ENCODE assay signal across 24 mouse cellular contexts in the genomic region with DNA sequence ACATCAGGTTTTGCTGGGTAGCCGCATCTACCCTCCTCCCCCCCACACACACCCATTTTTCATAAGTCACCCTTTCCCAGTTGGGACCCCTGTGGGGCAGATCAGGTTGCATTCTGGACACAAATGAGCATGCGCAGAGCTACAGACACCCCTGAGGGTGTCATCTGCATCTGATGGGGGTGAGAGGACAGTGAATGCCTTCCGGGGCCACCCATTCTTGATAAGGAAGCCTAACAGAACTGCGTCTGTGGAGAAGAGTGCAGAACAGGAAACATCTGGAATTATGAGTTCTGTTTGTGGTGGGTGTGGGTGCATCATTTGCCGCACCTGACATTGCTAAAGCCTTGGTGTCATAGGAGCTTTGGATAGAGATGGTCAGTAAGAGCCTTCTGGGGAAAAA. TPM values are rescaled to one million over a fixed set of nuclear protein-coding genes. Genes with fewer than 3 reads are reported as not detected.
DNase-seq lines count a peak whose midpoint lies in the region; ATAC-seq and TF ChIP-seq lines count a peak whose summit lies in the region.
"Had no signal": no experiment of that assay in that cellular context is flagged by ENCODE, and none has a peak within 500 bp of the region (broad histone marks: within the 10 kb centered on the region; RNA-seq: fewer than 3 reads in every experiment).

No protein-coding gene starts in this region.

- no peak overlapping the region for H3K4me3 ChIP-seq in G1E (ENCODE audit: low read depth, low read length)
- no peak overlapping the region for H3K4me3 ChIP-seq in intestine, embryonic 15.5 days (replicated peaks)
- H3K4me3 ChIP-seq: heart, embryonic 12.5 days; limb, embryonic 13.5 days; neural tube, embryonic 13.5 days had no signal

- ATAC-seq in G1E (ENCODE audit: extremely low read depth, insufficient number of reproducible peaks, low FRiP score, poor library complexity, severe bottlenecking): peak; percentile 84
- ATAC-seq in megakaryocyte, adult 5-6 weeks (ENCODE audit: poor library complexity, severe bottlenecking): peak; percentile 30; the same call in 1 of the 2 replicates
- ATAC-seq in intestine, embryonic 15.5 days: no peak
- ATAC-seq: forebrain, embryonic 14.5 days; lung, postnatal 0 days had no signal

- 77% methylated on average over 5 of the region's 5 CpGs for WGBS in intestine, embryonic 15.5 days

- peak; percentile 25 for DNase-seq in G1E (ENCODE audit: low spot score)
- DNase-seq in T-cell, adult 2 months (ENCODE audit: low spot score): peak; percentile 32
- DNase-seq in thymus, postnatal 25 days: peak; percentile 43
- DNase-seq in gastrocnemius, adult 8-10 months (ENCODE audit: low spot score in 2 of 2): no peak
- DNase-seq in adrenal gland, postnatal 25 days: no peak
- DNase-seq: adrenal gland, adult 8-10 months; cerebellum, adult 18-20 months; cerebellum, postnatal 36 days; gastrocnemius, postnatal 10 days; heart, adult 18-20 months; heart, postnatal 10 days; kidney, adult 18-20 months; kidney, postnatal 4 days; midbrain, embryonic 14.5 days; right cerebral cortex, postnatal 4 days had no signal

- TF ChIP-seq CTCF in G1E (IDR thresholded peaks at IDR 0.05; ENCODE audit: low read depth, low read length): no peak

- peaks cover 31% of the 10 kb centered on the region for H3K4me1 ChIP-seq in G1E (ENCODE audit: insufficient read depth, low read depth, low read length)
- 0 out of 2 replicates have a peak, but pooled peaks cover 2% of the 10 kb centered on the region for H3K4me1 ChIP-seq in intestine, embryonic 15.5 days (replicated peaks)

- no peak overlapping the region for H3K9ac ChIP-seq in intestine, embryonic 15.5 days
- H3K9ac ChIP-seq: heart, embryonic 12.5 days; limb, embryonic 13.5 days; neural tube, embryonic 13.5 days had no signal

- no peaks in the 10 kb centered on the region for H3K36me3 ChIP-seq in G1E (replicated peaks)
- no peaks in the 10 kb centered on the region for H3K36me3 ChIP-seq in intestine, embryonic 15.5 days
- H3K36me3 ChIP-seq: heart, embryonic 12.5 days; limb, embryonic 13.5 days; neural tube, embryonic 13.5 days had no signal

- peaks cover 26% of the 10 kb centered on the region for H3K27me3 ChIP-seq in G1E (ENCODE audit: insufficient read depth, low read length)
- H3K27me3 ChIP-seq in intestine, embryonic 15.5 days (replicated peaks): 0 out of 2 replicates have a peak, but pooled peaks cover under 1% of the 10 kb centered on the region

- H3K4me2 ChIP-seq in intestine, embryonic 15.5 days (replicated peaks): no peak overlapping the region
- H3K4me2 ChIP-seq: heart, embryonic 12.5 days; limb, embryonic 13.5 days; neural tube, embryonic 13.5 days had no signal

- no peaks in the 10 kb centered on the region for H3K9me3 ChIP-seq in G1E (replicated peaks)
- H3K9me3 ChIP-seq in intestine, embryonic 15.5 days: no peaks in the 10 kb centered on the region
- H3K9me3 ChIP-seq: heart, embryonic 12.5 days; limb, embryonic 13.5 days; neural tube, embryonic 13.5 days had no signal

- no peak overlapping the region for H3K27ac ChIP-seq in intestine, embryonic 15.5 days
- H3K27ac ChIP-seq: limb, embryonic 13.5 days; neural tube, embryonic 13.5 days had no signal

RNA-seq across cellular contexts. Expression of gene Cd247, which starts 22.7 kb away (rescaled TPM):
- total RNA-seq in G1E (2014; fragmentation: Nextera tagmentation) (1.1 and 3.3 TPM in 2 replicates), G1E (2017) (1.0 and 1.4 TPM in 2 replicates)
- 0.96 and 1.6 TPM in 2 replicates for polyA plus RNA-seq in G1E (2012)
- 1.1 and 2.8 TPM in 2 replicates for total RNA-seq in megakaryocyte, adult 5-6 weeks (2015)
- 2.1 and 3.7 TPM in 2 replicates for total RNA-seq in megakaryocyte, adult 5-6 weeks (2017)
- total RNA-seq in gastrocnemius, adult 8-10 months (2022): 1 to 10 TPM in 1 of 4 experiments, under 1 TPM in 3; 0.24 to 1.0 (median 0.68) TPM
- 0.30 TPM in 1 of 2 replicates, not detected in the other for total RNA-seq in adrenal gland, postnatal 25 days (2021)
- polyA plus RNA-seq in intestine, embryonic 15.5 days (2015; fragmentation: Nextera tagmentation; extraction: Ambion mirVana): 0.33 and 0.39 TPM in 2 replicates
- total RNA-seq: left cerebral cortex, adult 18-20 months; left cerebral cortex, postnatal 25 days had no signal

RNA-seq across cellular contexts. Expression of gene Creg1, which starts 47.6 kb away (rescaled TPM):
- 514 and 555 TPM in 2 replicates for total RNA-seq in G1E (2014; fragmentation: Nextera tagmentation)
- total RNA-seq in G1E (2017): 239 and 269 TPM in 2 replicates
- 139 and 160 TPM in 2 replicates for polyA plus RNA-seq in G1E (2012)
- total RNA-seq in megakaryocyte, adult 5-6 weeks (2015): 263 and 307 TPM in 2 replicates
- total RNA-seq in megakaryocyte, adult 5-6 weeks (2017): 140 and 147 TPM in 2 replicates
- 10 to 100 TPM; 49.5 to 59.1 (median 55.1) TPM for total RNA-seq in gastrocnemius, adult 8-10 months (2022)
- total RNA-seq in adrenal gland, postnatal 25 days (2021): 49.1 and 54.8 TPM in 2 replicates
- 101 and 124 TPM in 2 replicates for polyA plus RNA-seq in intestine, embryonic 15.5 days (2015; fragmentation: Nextera tagmentation; extraction: Ambion mirVana)

Comparison
In these comparisons a context has a peak if more than half of its experiments do, and no peak if none do; other contexts are left out.
1. DNase-seq: peak in G1E (single experiment), T-cell, adult 2 months (single experiment) and thymus, postnatal 25 days (single experiment); none in gastrocnemius, adult 8-10 months (0 of 2) and adrenal gland, postnatal 25 days (single experiment).